Mouse (Mus musculus): ENCODE results near the gene Shbg. TPM values are rescaled to one million over a fixed set of nuclear protein-coding genes. Genes with fewer than 3 reads are reported as not detected.

Gene Shbg
- not detected for total RNA-seq (2023)

DNA sequence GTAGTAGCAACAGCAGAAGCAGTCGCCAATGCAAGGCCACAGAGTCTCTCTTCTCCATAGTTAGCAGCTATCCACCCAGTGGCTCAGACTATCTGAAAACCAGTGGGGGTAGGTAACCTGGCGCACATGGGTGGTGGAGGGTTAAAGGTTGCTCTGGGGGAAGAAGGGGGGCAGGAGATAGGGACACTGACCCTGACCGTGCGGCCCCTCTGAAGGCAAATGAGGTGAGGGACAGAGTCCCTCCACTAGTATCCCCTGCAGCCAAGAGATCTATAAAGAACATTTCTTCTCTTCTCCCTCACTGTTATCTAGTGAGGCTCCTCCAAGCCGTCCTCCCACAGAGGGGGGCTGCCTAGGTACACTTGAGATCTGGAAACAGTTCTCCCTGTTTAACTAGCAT, at the start of gene Shbg:
Gene Shbg (minus strand): TSS at position 101 of the 400 bp plus-strand sequence.

DNA sequence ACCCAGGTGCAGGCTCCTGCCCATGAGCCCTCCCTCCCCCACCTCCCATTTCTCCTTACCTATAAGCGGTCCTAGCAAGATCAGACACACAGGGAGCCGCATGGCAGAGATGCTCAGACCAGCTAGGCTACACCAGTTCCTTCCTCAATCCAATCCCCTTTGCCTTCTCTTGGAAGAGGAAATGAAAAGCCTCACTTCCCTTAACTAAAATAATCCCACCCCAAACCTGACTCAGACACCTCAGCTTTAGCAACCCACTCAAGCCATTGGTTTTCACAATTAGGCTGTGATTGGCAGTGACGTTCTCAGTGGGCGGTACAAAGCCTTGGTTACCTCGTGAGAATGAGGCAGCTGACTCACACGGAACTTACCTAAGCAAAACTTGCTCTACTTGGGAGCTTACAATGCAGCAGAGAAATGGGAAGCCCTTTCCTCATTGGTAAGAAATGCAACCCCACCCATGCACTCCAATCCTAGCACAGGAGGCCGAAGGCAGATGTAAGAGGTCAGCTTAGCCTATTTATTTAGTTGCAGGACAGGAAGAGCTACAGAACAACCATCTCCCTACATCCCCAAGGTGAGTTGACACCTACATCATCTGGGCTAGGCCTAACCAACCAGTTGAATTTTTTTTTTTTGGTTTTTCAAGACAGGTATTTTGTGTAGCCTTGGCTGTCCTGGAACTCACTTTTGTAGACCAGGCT, 48.4 kb upstream of the Shbg start, which contains the start of gene Cd68:
Gene Cd68 (minus strand): TSS at position 193 of the 704 bp plus-strand sequence.

DNA sequence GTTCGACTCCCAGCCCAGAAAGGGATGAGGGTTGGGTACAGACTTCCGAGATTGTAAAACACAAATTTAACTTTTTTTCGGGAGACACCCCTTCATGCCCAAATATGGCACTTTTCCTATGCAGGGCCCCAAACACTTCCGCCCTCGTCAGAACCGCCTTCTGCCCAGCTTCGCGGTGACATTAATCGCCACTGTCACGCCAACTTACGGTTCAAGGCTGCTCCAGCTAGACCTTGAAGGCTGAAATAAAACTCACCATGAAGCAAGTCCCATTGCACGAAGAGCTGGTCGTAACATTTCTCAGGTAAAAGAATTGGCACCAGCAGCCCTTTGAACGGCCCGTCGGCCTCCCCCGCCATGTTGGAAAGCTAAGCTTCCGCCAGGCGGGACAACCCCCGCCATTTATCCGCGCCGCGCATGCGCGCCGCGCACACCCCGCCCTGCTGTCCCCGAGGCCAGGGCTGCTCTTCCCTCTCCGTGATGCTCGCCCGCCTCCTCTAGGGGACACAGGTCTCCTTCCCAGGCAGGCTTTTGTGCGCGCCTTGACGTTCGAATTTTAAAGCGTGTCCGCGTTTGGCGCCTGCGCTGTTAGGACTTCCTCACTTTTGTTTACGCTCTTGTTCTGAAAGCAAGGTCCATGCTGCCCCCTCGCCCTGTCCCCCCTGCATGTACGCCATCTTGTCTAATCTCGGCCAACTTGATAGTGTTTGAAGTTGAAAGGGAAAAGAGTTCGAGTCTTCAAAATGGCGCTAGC, 44.7 kb upstream of the Shbg start, which contains the start of gene Mpdu1:
Gene Mpdu1 (minus strand): TSS at position 430 of the 754 bp plus-strand sequence.

DNA sequence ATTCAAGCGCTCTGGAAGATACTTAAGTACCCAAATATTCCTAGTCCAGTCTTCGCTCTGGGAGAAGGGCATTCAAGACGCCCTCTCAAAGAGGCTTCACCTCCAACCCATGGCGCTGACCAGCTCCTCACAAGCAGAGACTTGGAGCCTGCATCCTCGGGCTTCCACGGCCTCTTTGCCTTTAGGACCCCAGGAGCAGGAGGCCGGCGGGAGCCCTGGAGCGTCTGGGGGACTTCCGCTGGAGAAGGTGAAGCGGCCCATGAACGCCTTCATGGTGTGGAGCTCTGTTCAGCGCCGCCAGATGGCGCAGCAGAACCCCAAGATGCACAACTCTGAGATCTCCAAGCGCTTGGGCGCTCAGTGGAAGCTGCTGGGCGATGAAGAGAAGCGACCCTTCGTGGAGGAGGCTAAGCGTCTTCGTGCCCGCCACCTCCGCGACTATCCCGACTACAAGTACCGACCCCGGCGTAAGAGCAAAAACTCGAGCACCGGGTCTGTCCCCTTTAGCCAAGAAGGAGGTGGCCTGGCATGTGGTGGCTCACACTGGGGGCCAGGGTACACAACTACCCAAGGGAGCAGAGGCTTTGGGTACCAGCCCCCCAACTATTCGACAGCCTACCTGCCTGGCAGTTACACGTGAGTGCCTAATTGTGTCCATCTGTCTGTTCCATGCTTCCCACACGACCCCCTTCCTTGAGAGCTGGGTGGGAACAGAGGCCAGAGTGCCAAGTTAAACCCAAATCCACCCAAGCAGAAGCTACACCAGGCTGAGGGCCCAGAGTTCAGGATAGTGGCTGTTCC, 37.8 kb upstream of the Shbg start, which contains the start of gene Sox15:
Gene Sox15 (plus strand): TSS at position 51 of the 801 bp plus-strand sequence.

DNA sequence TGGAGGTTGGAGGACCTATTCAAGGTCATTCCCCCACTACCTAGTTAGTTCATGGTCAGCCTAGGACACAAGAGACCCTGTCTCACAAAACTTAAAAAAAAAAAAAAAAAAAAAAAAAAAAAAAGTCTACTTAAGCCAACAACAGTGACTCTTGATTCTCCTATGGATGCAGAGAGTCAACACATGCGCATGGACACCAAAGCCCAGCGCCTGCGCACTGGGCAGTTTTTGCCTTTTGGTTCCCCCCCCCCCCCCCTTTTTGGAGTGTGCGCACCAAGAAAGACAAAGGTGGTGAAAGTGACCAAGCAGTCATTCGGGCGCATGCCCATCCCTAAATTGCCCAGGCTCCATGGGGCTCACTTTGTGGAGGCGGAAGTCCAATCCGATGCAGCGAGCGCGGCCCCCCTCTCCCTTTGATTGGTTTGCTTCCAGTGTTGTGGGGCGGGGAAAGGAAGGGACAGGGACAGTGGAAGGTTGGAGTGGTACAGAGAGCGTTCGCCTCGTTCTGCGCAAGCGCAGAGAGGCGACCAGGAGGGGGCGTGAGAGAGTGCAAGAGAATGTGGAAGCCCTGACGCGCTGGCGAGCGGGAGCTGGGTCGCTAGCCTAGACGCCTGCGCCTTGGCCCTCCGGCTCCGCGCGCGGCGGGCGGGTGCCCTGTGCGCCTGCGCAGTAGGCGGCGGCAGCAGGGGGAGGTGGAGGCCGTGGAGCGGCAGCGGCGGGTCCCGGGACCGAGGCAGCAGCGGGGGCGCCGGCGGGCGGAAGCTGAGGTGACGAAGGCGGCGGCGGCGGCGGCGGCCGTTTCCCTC, 14.8 kb upstream of the Shbg start, which contains the start of gene Fxr2:
Gene Fxr2 (plus strand): TSS at position 707 of the 806 bp plus-strand sequence.

DNA sequence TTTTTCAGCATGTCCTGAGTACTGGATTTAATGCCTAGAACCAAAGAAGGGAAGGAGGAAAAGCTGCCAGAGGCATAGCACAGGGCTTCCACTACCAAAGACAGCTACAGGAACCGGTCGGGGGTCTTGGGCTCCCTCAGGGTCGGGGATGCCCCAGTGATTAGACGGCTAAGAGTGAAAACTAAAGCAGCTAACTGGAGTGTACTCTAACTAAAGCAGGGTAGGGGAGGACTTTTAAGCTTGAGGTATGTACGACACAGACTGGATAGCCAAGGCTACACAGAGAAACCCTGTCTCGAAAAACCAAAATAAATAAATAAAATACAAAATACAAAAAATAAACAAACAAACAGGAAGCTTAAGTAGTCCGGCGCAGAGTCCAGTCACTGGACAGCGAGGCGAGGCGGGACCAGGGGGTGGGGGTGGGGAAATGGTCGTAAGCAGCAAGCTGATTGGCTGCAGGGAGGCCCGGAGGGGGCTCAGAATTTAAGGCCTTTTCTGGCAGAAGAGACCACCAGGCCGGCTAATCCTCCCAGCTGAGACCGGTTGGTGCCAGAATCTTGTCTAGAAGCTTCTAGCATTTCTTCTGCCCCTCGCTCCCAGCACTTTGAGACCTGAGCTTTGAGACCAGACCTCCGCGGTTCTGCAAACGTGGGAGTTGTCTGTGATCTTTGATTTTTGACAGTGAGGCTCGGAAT, 4.0 kb upstream of the Shbg start, which contains the start of gene Sat2:
Gene Sat2 (plus strand): TSS at position 454 of the 698 bp plus-strand sequence.

DNA sequence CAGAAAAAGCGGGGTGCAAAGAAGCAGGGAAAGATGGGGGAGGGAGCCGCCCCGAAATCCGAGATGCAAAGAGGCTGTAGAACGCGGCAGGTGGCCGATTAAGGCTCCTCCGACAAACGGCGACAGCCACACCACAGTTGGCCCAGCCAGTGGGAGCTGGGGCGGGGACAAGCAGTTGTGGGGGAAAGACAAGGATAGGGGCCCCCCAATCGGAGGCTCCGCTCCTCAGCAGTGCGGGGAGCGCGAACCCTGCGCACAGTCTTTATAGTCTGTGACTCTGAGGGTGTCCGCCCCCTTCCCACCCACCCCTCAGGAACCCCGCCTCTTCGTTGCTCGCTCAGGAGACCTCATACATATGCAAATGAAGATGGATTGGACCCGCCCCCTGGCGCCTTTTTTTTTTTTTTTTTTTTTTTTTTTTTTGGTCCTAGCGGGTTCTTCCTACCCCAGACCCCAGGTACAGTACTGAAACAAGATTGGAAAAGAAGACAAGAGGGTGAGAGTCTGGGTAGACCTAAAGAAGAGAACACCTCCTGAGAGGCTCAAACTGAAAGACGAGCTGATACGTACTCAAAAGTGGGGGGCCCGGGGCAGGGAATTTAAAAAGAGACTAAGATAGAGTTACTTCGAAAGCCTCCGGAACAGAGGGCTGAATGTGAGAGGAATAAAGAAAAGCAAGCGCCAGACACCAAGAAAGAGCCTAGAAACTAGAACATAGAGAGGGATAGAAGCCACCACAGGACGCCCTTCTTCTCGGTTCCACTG, 11.8 kb downstream of the Shbg start, which contains the start of gene Atp1b2:
Gene Atp1b2 (minus strand): TSS at position 217 of the 765 bp plus-strand sequence.

DNA sequence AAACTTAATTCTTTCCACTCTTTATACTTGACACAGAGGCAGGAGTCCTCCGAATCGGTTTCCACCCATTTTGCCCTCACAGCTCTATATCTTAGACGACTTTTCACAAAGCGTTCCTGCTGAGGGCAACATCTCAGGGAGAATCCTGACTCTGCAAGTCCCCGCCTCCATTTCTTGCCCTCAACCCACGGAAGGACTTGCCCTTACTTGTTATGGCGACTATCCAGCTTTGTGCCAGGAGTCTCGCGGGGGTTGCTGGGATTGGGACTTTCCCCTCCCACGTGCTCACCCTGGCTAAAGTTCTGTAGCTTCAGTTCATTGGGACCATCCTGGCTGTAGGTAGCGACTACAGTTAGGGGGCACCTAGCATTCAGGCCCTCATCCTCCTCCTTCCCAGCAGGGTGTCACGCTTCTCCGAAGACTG, 37.6 kb downstream of the Shbg start, which contains the start of the genes Wrap53 and Trp53:
Gene Wrap53 (minus strand): TSS at position 165 of the 424 bp plus-strand sequence.
Gene Trp53 (plus strand): TSS at position 269 of the 424 bp plus-strand sequence.

Other genes starting within 250 kb of the Shbg start
- gene Chd3, start 248.5 kb downstream of the Shbg start, total RNA-seq (2023) = 771 TPM
- 42.7 TPM for gene Naa38, start 222.4 kb downstream of the Shbg start, total RNA-seq (2023)
- gene Cyb5d1, start 222.3 kb downstream of the Shbg start, total RNA-seq (2023) = 39.3 TPM
- gene Tmem88, start 219.7 kb downstream of the Shbg start, total RNA-seq (2023) = 5.5 TPM
- gene Kdm6b, start 204.2 kb downstream of the Shbg start, total RNA-seq (2023) = 209 TPM
- 0.15 TPM for gene Dnah2, start 68.8 kb downstream of the Shbg start, total RNA-seq (2023)
- 0.53 TPM for gene Efnb3, start 57.7 kb downstream of the Shbg start, total RNA-seq (2023)
- gene Wrap53, start 37.6 kb downstream of the Shbg start, total RNA-seq (2023) = 13.0 TPM
- gene Trp53, start 37.5 kb downstream of the Shbg start, total RNA-seq (2023) = 144 TPM
- gene Atp1b2, start 12.0 kb downstream of the Shbg start, total RNA-seq (2023) = 0.27 TPM
- gene Sat2, start 4.1 kb upstream of the Shbg start, total RNA-seq (2023) = not detected
- gene Fxr2, start 15.1 kb upstream of the Shbg start, total RNA-seq (2023) = 80.1 TPM
- not detected for gene Sox15, start 37.4 kb upstream of the Shbg start, total RNA-seq (2023)
- 85.2 TPM for gene Mpdu1, start 44.7 kb upstream of the Shbg start, total RNA-seq (2023)
- 14.8 TPM for gene Cd68, start 48.2 kb upstream of the Shbg start, total RNA-seq (2023)
- 775 TPM for gene Eif4a1, start 54.5 kb upstream of the Shbg start, total RNA-seq (2023)
- gene Senp3, start 64.2 kb upstream of the Shbg start, total RNA-seq (2023) = 109 TPM
- not detected for gene Tnfsf13, start 67.9 kb upstream of the Shbg start, total RNA-seq (2023)
- 1.7 TPM for gene Tnfsf12, start 77.9 kb upstream of the Shbg start, total RNA-seq (2023)
- not detected for gene Tnfsfm13, start 78.2 kb upstream of the Shbg start, total RNA-seq (2023)
- 176 TPM for gene Polr2a, start 140.7 kb upstream of the Shbg start, total RNA-seq (2023)
- not detected for gene Slc35g3, start 144.1 kb upstream of the Shbg start, total RNA-seq (2023)
- 47.4 TPM for gene Zbtb4, start 148.0 kb upstream of the Shbg start, total RNA-seq (2023)
- 3.6 TPM for gene Chrnb1, start 178.0 kb upstream of the Shbg start, total RNA-seq (2023)
- gene Fgf11, start 184.0 kb upstream of the Shbg start, total RNA-seq (2023) = 0.30 TPM
- gene Tmem102, start 187.7 kb upstream of the Shbg start, total RNA-seq (2023) = not detected
- gene Gm39566, start 197.4 kb upstream of the Shbg start, total RNA-seq (2023) = not detected
- not detected for gene Spem2, start 200.6 kb upstream of the Shbg start, total RNA-seq (2023)
- gene Spem1, start 204.3 kb upstream of the Shbg start, total RNA-seq (2023) = not detected
- 1.0 TPM for gene Nlgn2, start 219.9 kb upstream of the Shbg start, total RNA-seq (2023)
- 15.1 TPM for gene Tmem256, start 220.6 kb upstream of the Shbg start, total RNA-seq (2023)
- gene Plscr3, start 228.5 kb upstream of the Shbg start, total RNA-seq (2023) = 12.0 TPM
- not detected for gene Tnk1, start 240.8 kb upstream of the Shbg start, total RNA-seq (2023)